Mouse (Mus musculus) ES-Bruce4 (cell line): ENCODE measurements around the gene Heatr5a. TPM values are rescaled to one million over a fixed set of nuclear protein-coding genes. Genes with fewer than 3 reads are reported as not detected.

Source experiments
- H3K27ac ChIP-seq: 2 replicates; pipeline ENCODE4 v1.5.1; 2012; ENCODE audit warnings: low read length, inconsistent platforms; ENCODE audit not compliant: insufficient read depth
- H3K27me3 ChIP-seq: 2 replicates; pipeline ENCODE4 v1.6.1; 2012; ENCODE audit warnings: mild to moderate bottlenecking, low read length, inconsistent platforms; ENCODE audit not compliant: control insufficient read depth, poor library complexity, insufficient read depth, severe bottlenecking
- H3K36me3 ChIP-seq: 2 replicates; pipeline ENCODE4 v1.6.1; 2012; ENCODE audit warnings: inconsistent platforms, mild to moderate bottlenecking, low read length, moderate library complexity; ENCODE audit not compliant: control insufficient read depth, poor library complexity, insufficient read depth, severe bottlenecking
- H3K4me1 ChIP-seq: one replicate; pipeline ENCODE4 v1.8.1; 2011; ENCODE audit warnings: low read length; ENCODE audit not compliant: control insufficient read depth, insufficient read depth
- H3K4me3 ChIP-seq: 2 replicates; pipeline ENCODE4 v1.5.1; 2011; ENCODE audit warnings: low read depth, mild to moderate bottlenecking, low read length
- H3K9ac ChIP-seq: 2 replicates; pipeline ENCODE4 v1.6.1; 2012; ENCODE audit warnings: low read depth, mild to moderate bottlenecking, inconsistent platforms; ENCODE audit not compliant: poor library complexity, severe bottlenecking
- H3K9me3 ChIP-seq: replicated peaks from 2 replicates; pipeline ENCODE4 v1.6.1; 2012; ENCODE audit warnings: mild to moderate bottlenecking, low read length, inconsistent platforms; ENCODE audit not compliant: control insufficient read depth, poor library complexity, insufficient read depth, severe bottlenecking
- CTCF ChIP-seq: IDR thresholded peaks from one replicate; pipeline ENCODE4 v1.8.1; 2011; ENCODE audit warnings: low read depth, low read length
- EP300 ChIP-seq: IDR thresholded peaks from 2 replicates; pipeline ENCODE4 v1.6.1; 2011; ENCODE audit warnings: low read depth, low read length; ENCODE audit not compliant: insufficient read depth
- POLR2A ChIP-seq: IDR thresholded peaks from one replicate; pipeline ENCODE4 v1.8.1; 2011; ENCODE audit warnings: low read length; ENCODE audit not compliant: insufficient read depth
- polyA plus RNA-seq: library from polyadenylated mRNA; stranded (reverse); fragments of >200 nt; gene quantifications from 2 replicates; pipeline ENCODE4 v1.2.4, GENCODE M21; 2011; ENCODE audit warnings: low read depth; ENCODE audit not compliant: missing spikeins, insufficient read depth, insufficient read length

Heatr5a gene
- polyA plus RNA-seq, 1 experiment = 36.3 TPM

DNA sequence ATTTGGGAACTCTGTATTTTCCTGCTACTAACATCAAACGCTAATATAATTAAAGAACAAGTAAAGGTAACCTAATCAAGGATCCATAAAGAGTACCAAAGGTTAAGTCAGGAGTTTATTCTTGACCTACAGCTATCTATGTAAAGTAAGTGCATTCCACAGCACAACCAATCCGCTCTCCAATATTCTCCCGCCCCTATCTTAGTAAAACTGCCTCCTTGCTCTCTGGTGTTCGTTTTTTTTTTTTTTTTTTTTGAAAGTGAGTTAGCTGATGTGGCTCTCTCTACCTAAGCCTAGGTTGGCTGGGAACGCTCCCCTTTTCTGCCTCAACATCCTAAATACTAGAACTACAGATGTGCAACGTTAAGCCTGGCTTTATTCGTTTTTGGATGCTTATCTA, 1.2 kb downstream of the Heatr5a start:
- H3K27ac ChIP-seq = no peak overlapping the region
- H3K4me3 ChIP-seq = no peak overlapping the region
- no peaks in the 10 kb centered on the region for H3K4me1 ChIP-seq
- TF ChIP-seq POLR2A = no peak
- no peak for TF ChIP-seq CTCF
- no peak for TF ChIP-seq EP300
- H3K27me3 ChIP-seq = no peaks in the 10 kb centered on the region
- H3K9me3 ChIP-seq = no peaks in the 10 kb centered on the region
- H3K9ac ChIP-seq = peak overlapping the region; percentile 84
- H3K36me3 ChIP-seq = no peaks in the 10 kb centered on the region

DNA sequence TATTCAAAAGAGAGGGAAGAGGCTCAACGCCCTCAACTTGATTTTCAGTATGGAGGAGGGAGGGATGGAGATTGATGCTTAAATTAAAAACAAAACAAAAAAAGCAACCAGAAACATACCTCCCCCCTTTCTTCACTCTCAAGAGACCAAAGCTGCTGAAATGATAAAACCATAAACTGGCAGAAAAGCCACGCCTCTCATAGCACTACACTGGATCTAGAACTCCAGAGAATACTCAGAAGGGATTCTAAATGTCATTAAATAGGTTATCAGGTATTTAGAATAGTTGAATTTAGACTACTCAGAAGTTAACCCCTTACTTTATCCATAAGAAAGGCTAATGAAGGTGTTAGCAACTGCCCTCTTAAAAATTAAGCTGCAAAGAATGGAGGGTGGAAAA, 2.0 kb downstream of the Heatr5a start:
- TF ChIP-seq EP300 (no peak), POLR2A (no peak), CTCF (no peak)
- H3K4me3 ChIP-seq = no peak overlapping the region
- H3K9me3 ChIP-seq = no peaks in the 10 kb centered on the region
- no peaks in the 10 kb centered on the region for H3K36me3 ChIP-seq
- H3K27me3 ChIP-seq = no peaks in the 10 kb centered on the region
- H3K27ac ChIP-seq = no peak overlapping the region
- no peak overlapping the region for H3K9ac ChIP-seq
- no peaks in the 10 kb centered on the region for H3K4me1 ChIP-seq

DNA sequence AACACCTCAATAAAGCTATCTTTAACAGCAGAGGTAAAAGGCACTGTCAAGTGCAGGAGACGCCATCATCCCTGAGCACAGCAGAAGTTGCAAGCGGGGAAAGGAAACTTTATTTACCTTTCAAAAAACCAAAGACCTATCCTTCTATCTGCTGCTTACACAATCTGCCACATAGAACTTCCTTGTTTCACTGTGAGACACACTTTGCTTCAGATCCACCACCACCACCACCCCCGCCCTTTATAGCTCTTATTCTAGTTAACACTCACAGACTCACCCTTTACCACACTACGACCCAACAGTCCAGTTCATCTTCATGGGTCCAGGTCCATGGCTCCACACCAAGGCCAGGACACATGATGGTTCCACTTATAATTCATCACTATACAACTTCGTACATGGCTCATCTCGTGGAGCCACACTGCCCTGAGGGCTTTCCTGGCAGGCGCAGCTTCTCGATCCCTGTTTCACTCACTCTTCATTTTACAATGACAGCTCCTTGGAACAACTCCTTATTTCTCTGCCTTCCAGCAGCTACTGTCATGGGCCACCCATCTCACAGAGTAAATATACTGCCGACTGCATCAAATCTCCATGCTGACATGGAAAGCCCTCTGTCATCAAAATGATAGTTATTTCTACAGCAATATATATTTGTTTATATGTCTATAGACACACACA, 3.1 kb downstream of the Heatr5a start:
- no peak overlapping the region for H3K4me3 ChIP-seq
- peaks cover 1% of the 10 kb centered on the region for H3K4me1 ChIP-seq
- no peaks in the 10 kb centered on the region for H3K27me3 ChIP-seq
- no peaks in the 10 kb centered on the region for H3K36me3 ChIP-seq
- no peaks in the 10 kb centered on the region for H3K9me3 ChIP-seq
- no peak for TF ChIP-seq CTCF
- TF ChIP-seq EP300 = no peak
- no peak for TF ChIP-seq POLR2A
- no peak overlapping the region for H3K9ac ChIP-seq
- no peak overlapping the region for H3K27ac ChIP-seq

DNA sequence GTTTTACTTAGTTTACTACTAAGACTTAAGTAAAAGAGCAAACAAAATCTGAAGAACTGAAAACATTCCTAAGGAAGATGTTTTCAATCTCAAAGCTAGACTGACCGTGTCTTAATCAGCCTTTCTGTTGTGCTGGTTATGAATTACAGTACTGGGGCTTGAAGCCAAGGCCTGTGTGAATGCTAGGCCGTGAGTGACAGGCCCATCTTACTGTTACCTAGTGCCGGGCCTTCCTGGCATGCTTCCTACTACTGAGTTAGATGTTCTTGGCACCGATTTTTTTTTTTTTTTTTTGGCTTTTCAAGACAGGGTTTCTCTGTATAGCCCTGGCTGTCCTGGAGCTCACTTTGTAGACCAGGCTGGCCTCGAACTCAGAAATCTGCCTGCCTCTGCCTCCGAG, 13.5 kb downstream of the Heatr5a start:
- H3K4me1 ChIP-seq = no peaks in the 10 kb centered on the region
- peaks cover 7% of the 10 kb centered on the region for H3K36me3 ChIP-seq
- H3K27me3 ChIP-seq = no peaks in the 10 kb centered on the region
- H3K9me3 ChIP-seq = no peaks in the 10 kb centered on the region
- TF ChIP-seq CTCF (no peak), POLR2A (no peak), EP300 (no peak)
- H3K9ac ChIP-seq = no peak overlapping the region
- H3K4me3 ChIP-seq = no peak overlapping the region
- no peak overlapping the region for H3K27ac ChIP-seq

- H3K9me3 ChIP-seq = peaks cover 17% of the 10 kb centered on the region
- H3K9ac ChIP-seq = no peak overlapping the region
- no peaks in the 10 kb centered on the region for H3K4me1 ChIP-seq
- H3K4me3 ChIP-seq = no peak overlapping the region
- H3K36me3 ChIP-seq = peaks cover 35% of the 10 kb centered on the region
- H3K27ac ChIP-seq = no peak overlapping the region
- TF ChIP-seq CTCF (no peak), POLR2A (no peak), EP300 (no peak)
- H3K27me3 ChIP-seq = no peaks in the 10 kb centered on the region
These were observed 18.8 kb downstream of the Heatr5a start for GRCm38 (mm10) chr12:51952309-51952708.

DNA sequence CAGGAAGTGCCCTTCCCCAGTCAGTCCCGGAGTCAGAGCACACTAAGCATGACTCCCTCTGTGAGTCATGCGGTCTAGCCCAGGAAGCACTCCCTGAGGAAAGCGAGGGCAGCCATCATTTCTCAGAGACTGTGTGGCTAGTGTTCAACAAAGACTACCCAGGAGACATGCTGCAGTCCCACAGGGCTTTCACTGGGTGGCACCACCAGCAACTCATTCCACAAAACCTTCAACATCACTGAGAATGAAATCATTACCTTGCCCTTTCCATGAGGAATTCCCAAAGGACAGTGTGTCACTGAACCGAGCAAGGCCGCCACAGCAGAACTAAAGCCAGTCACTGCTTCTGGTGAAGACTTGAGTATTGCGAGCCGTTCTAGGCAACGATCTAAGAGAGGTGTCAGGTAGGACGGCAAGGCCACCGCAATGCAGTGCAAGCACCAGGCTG, 23.6 kb downstream of the Heatr5a start:
- TF ChIP-seq CTCF (peak; percentile 17), POLR2A (no peak), EP300 (no peak)
- Histone ChIP-seq H3K36me3 (peaks cover 28% of the 10 kb centered on the region), H3K9me3 (peaks cover 17% of the 10 kb centered on the region)

More for the DNA sequence above, 23.6 kb downstream of the Heatr5a start:
- Histone ChIP-seq H3K9ac (no peak overlapping the region), H3K4me1 (no peaks in the 10 kb centered on the region), H3K4me3 (no peak overlapping the region), H3K27ac (no peak overlapping the region), H3K27me3 (no peaks in the 10 kb centered on the region)
